In genomic region chr9:43141839-43142238, GRCm38 (mm10) we compare ENCODE assay signal across 9 mouse cellular contexts. TPM values are rescaled to one million over a fixed set of nuclear protein-coding genes. Genes with fewer than 3 reads are reported as not detected.
DNase-seq lines count a peak whose midpoint lies in the region; ATAC-seq and TF ChIP-seq lines count a peak whose summit lies in the region.
"Had no signal": no experiment of that assay in that cellular context is flagged by ENCODE, and none has a peak within 500 bp of the region (broad histone marks: within the 10 kb centered on the region; RNA-seq: fewer than 3 reads in every experiment).

No protein-coding gene starts in this region.

- peak; percentile 58 for DNase-seq in forebrain, embryonic 10.5 days (ENCODE audit: extremely low spot score, low spot score)
- DNase-seq in Patski (ENCODE audit: low read depth, low spot score): no peak
- peak; percentile 45 for DNase-seq in cerebellum, adult 9-11 months
- peak; percentile 44 to 59 for DNase-seq in gastrocnemius, postnatal 36 days
- peak; percentile 71 for DNase-seq in layer of hippocampus, adult 9-10 months (ENCODE audit: low spot score)
- peak; percentile 86 for DNase-seq in lung, postnatal 36 days
- DNase-seq in spleen, postnatal 10 days (ENCODE audit: low spot score in 2 of 2): peak; percentile 48 to 77

- in situ Hi-C loops in Patski (cut with MboI; ENCODE audit: low pct_unique_long_range_greater_than_20kb): loop anchor here (5.0 to 10.0 kb wide), 3 partner anchors 75 to 343 kb away; no protein-coding TSS in a partner anchor

- 0 out of 2 replicates have a peak, but pooled peaks cover 3% of the 10 kb centered on the region for H3K27me3 ChIP-seq in forebrain, embryonic 10.5 days (ENCODE audit: poor library complexity, severe bottlenecking)
- no peaks in the 10 kb centered on the region for H3K27me3 ChIP-seq in forebrain, embryonic 16.5 days (replicated peaks; ENCODE audit: control insufficient read depth, insufficient read depth, low read length)
- H3K27me3 ChIP-seq in Patski: no peaks in the 10 kb centered on the region
- H3K27me3 ChIP-seq: limb, embryonic 13.5 days had no signal

- H3K4me1 ChIP-seq in forebrain, embryonic 10.5 days: peaks cover 8% of the 10 kb centered on the region; the same call in 1 of the 2 replicates
- H3K4me1 ChIP-seq in forebrain, embryonic 16.5 days (replicated peaks; ENCODE audit: control insufficient read depth, insufficient read depth, low read length): no peaks in the 10 kb centered on the region
- H3K4me1 ChIP-seq: limb, embryonic 13.5 days had no signal

- H3K9ac ChIP-seq in forebrain, embryonic 16.5 days (replicated peaks; ENCODE audit: low read depth, low read length): no peak overlapping the region
- H3K9ac ChIP-seq: limb, embryonic 13.5 days had no signal

- no peak for ATAC-seq in forebrain, embryonic 16.5 days
- no peak for ATAC-seq in Patski

- WGBS in forebrain, embryonic 10.5 days: 12% methylated on average over 4 of the region's 4 CpGs
- 6% methylated on average over 4 of the region's 4 CpGs for WGBS in forebrain, embryonic 16.5 days

- H3K27ac ChIP-seq in forebrain, embryonic 10.5 days: no peak overlapping the region
- no peak overlapping the region for H3K27ac ChIP-seq in forebrain, embryonic 16.5 days (ENCODE audit: low read length)
- H3K27ac ChIP-seq: limb, embryonic 13.5 days had no signal

- H3K4me3 ChIP-seq in forebrain, embryonic 10.5 days: no peak overlapping the region
- H3K4me3 ChIP-seq in forebrain, embryonic 16.5 days (replicated peaks; ENCODE audit: low read length): no peak overlapping the region
- H3K4me3 ChIP-seq: limb, embryonic 13.5 days had no signal

- CTCF ChIA-PET in Patski (lab: Charles Lee): interaction anchor here (1.1 to 5.1 kb wide), 7 partner anchors 11 to 186 kb away, joined by 3 to 28 read pairs (median 5); partner anchors contain the start of gene Pou2f3

- H3K36me3 ChIP-seq in forebrain, embryonic 10.5 days (replicated peaks): no peaks in the 10 kb centered on the region
- H3K36me3 ChIP-seq in forebrain, embryonic 16.5 days (ENCODE audit: control insufficient read depth, insufficient read depth): no peaks in the 10 kb centered on the region
- H3K36me3 ChIP-seq: limb, embryonic 13.5 days had no signal

- POLR2A ChIA-PET in Patski (lab: Charles Lee): no interaction called here

- intact Hi-C loops in gastrocnemius, postnatal 36 days (cut with DNase I): loop anchor here (1.0 to 5.0 kb wide), 2 partner anchors 69 to 140 kb away; no protein-coding TSS in a partner anchor

- peak; percentile 81 for TF ChIP-seq CTCF in Patski (IDR thresholded peaks at IDR 0.05)

- H3K9me3 ChIP-seq in forebrain, embryonic 10.5 days: no peaks in the 10 kb centered on the region
- no peaks in the 10 kb centered on the region for H3K9me3 ChIP-seq in forebrain, embryonic 16.5 days (ENCODE audit: control insufficient read depth, low read length)
- H3K9me3 ChIP-seq: limb, embryonic 13.5 days had no signal

- H3K4me2 ChIP-seq in forebrain, embryonic 16.5 days (ENCODE audit: low read length): no peak overlapping the region
- H3K4me2 ChIP-seq: limb, embryonic 13.5 days had no signal

RNA-seq across cellular contexts. Expression of gene Tmem136, which starts 25.5 kb away (rescaled TPM):
- polyA plus RNA-seq in forebrain, embryonic 10.5 days (2016; fragmentation: Nextera tagmentation; extraction: Ambion mirVana): 11.4 and 12.9 TPM in 2 replicates
- 10.5 and 12.6 TPM in 2 replicates for polyA plus RNA-seq in forebrain, embryonic 16.5 days (2015; fragmentation: Nextera tagmentation; extraction: Ambion mirVana)
- 27.9 TPM for polyA plus RNA-seq in Patski (2021)
- total RNA-seq in gastrocnemius, postnatal 36 days (2021): 1 to 10 TPM; 1.1 to 3.2 TPM

RNA-seq across cellular contexts. Expression of gene Arhgef12, which starts 34.8 kb away (rescaled TPM):
- polyA plus RNA-seq in forebrain, embryonic 10.5 days (2016; fragmentation: Nextera tagmentation; extraction: Ambion mirVana): 7.0 and 9.2 TPM in 2 replicates
- polyA plus RNA-seq in forebrain, embryonic 16.5 days (2015; fragmentation: Nextera tagmentation; extraction: Ambion mirVana): 15.8 and 20.5 TPM in 2 replicates
- 91.2 TPM for polyA plus RNA-seq in Patski (2021)
- total RNA-seq in gastrocnemius, postnatal 36 days (2021): 10 to 100 TPM; 44.9 to 45.2 TPM
